22 mouse cellular contexts compared by ENCODE assay signal in genomic region chr3:141398214-141398613, GRCm38 (mm10).
DNase-seq lines count a peak whose midpoint lies in the region; ATAC-seq lines count a peak whose summit lies in the region.
"Had no signal": no experiment of that assay in that cellular context is flagged by ENCODE, and none has a peak within 500 bp of the region (broad histone marks: within the 10 kb centered on the region; RNA-seq: fewer than 3 reads in every experiment).

No protein-coding gene starts in this region.

- DNase-seq in frontal cortex, postnatal 14 days (ENCODE audit: low spot score in 2 of 2) = no peak
- DNase-seq in left cerebral cortex, postnatal 25 days (ENCODE audit: low spot score in 2 of 2) = peak; percentile 28 to 55
- DNase-seq in left cerebral cortex, postnatal 10 days (ENCODE audit: extremely low spot score in 1 of 2, low spot score in 2 of 2) = no peak
- peak; percentile 27 for DNase-seq in layer of hippocampus, adult 9-10 months (ENCODE audit: low spot score)
- DNase-seq in right cerebral cortex, postnatal 25 days = peak; percentile 14
- no peak for DNase-seq in cerebellum, postnatal 36 days
- no peak for DNase-seq in heart, postnatal 25 days (ENCODE audit: low spot score)
- DNase-seq: adrenal gland, adult 8-10 months; cerebellum, adult 11 months; cerebellum, adult 9-10 months; gastrocnemius, postnatal 25 days; heart, adult 11 months; heart, postnatal 4 days; kidney, adult 8-10 months; liver, postnatal 0 days; lung, postnatal 36 days; thymus, adult 18-20 months; thymus, postnatal 25 days had no signal

- intact Hi-C loops in left cerebral cortex, postnatal 25 days (cut with DNase I) = no loop called here
- intact Hi-C loops in left cerebral cortex, postnatal 10 days (cut with DNase I) = no loop called here
- intact Hi-C loops in heart, postnatal 25 days (cut with DNase I) = no loop called here

- peak; percentile 52; the same call in 1 of the 2 replicates for ATAC-seq in frontal cortex, adult (ENCODE audit: low TSS enrichment)
- ATAC-seq: forebrain, embryonic 16.5 days; intestine, embryonic 16.5 days; liver, embryonic 12.5 days; liver, postnatal 0 days had no signal

Comparison
In these comparisons a context has a peak if more than half of its experiments do, and no peak if none do; other contexts are left out.
1. DNase-seq: peak in left cerebral cortex, postnatal 25 days (2 of 2), layer of hippocampus, adult 9-10 months (single experiment) and right cerebral cortex, postnatal 25 days (single experiment); none in frontal cortex, postnatal 14 days (0 of 2), left cerebral cortex, postnatal 10 days (0 of 2), cerebellum, postnatal 36 days (0 of 2) and heart, postnatal 25 days (single experiment).